Mouse (Mus musculus) CD8-positive naive resting alpha-beta T cell, adult 57 days (primary cell): ENCODE data around the gene Zfp652. TPM values are rescaled to one million over a fixed set of nuclear protein-coding genes. Genes with fewer than 3 reads are reported as not detected.

Experiments used
- total RNA-seq: library from RNA; stranded (reverse); gene quantifications from one replicate; pipeline ENCODE4 v1.2.4, GENCODE M21; 2023

Zfp652 gene
- 74.0 TPM for total RNA-seq

DNA sequence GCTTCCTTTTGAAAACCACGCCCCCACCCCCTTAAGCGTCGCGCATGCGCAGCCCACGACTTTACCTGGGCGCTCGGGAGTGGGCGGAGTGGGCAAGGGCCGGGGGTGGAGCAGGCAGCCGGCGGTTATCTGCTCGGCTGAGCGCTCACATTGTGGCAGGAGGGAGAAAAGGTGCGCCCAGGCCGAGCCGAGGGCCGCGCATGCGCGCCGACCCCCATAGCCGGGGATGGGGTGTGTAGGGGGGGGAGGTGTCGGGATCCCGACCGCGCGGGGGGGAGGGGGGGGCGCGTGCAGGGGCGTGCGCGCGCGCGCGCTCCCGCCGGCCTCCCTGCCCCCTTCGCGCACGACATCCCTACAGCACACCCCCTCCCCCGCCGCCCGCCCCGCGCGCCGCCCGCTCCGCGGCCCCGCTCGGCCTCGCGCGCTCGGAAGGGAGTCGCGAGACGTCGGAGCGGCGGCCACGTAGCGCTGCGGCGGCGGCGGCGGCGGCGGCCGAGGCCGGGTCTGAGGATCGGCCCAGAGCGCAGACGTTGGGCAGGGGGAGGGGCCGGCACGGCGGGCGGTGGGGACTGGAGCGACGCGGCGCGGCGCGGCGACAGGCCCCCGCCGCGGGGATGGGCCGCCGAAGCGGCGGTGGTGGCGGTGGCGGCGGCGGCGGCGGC lies at the start of gene Zfp652:
Gene Zfp652, plus strand, starts transcription at position 111 of the 662 bp plus-strand sequence.

DNA sequence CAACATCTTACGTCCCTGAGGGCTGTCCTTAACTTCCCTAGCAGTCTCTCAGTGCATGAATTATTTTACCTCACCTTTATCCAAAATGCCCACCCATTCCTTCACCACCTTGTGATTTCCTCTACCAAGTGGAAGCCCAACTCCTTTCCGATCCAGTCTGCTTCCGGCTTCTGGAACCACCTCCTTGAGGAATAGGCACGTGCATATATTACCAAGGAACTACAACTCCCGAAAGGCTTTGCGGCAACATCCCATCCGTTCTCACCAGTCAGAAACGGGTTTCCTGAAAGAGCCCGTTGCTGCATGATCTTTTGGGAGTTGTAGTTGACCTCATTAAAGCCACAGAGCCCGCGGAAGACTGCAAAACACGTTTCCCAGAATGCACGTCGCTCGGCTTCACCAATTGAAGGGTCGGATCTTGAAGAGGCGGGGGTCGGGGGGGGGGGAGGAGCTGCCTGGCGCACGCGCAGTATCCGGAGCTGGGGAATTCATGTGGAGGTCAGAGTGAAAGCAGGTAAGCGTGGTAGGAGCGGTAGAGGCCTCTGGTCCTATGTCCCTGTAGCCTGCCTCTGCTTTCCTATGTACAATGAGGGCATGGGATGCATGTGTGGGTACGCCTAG lies 45.8 kb upstream of the Zfp652 start, which contains the start of gene Phb:
Gene Phb, plus strand, starts transcription at position 429 of the 621 bp plus-strand sequence.

DNA sequence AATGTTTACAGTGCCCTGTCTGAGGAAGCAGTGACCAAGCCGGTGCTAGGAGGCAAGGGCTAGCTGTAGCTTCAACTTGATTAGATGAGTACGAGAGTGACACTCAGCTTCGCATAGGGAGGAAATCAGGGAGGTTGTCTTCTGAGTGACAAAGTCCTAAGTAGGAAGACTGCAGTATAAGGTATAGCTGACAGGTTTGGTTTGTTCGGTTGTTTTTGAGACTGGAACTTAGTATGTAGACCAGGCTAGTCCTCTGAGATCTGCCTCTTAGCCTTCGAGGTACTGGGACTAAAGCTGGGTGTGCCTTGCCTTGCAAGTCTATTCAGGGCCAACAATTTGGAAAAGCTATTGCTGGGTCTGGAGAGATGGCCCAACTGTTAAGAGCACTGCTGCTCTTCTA lies 10.8 kb downstream of the Zfp652 start, which contains the start of gene B130006D01Rik:
Gene B130006D01Rik, plus strand, starts transcription at position 301 of the 400 bp plus-strand sequence.

DNA sequence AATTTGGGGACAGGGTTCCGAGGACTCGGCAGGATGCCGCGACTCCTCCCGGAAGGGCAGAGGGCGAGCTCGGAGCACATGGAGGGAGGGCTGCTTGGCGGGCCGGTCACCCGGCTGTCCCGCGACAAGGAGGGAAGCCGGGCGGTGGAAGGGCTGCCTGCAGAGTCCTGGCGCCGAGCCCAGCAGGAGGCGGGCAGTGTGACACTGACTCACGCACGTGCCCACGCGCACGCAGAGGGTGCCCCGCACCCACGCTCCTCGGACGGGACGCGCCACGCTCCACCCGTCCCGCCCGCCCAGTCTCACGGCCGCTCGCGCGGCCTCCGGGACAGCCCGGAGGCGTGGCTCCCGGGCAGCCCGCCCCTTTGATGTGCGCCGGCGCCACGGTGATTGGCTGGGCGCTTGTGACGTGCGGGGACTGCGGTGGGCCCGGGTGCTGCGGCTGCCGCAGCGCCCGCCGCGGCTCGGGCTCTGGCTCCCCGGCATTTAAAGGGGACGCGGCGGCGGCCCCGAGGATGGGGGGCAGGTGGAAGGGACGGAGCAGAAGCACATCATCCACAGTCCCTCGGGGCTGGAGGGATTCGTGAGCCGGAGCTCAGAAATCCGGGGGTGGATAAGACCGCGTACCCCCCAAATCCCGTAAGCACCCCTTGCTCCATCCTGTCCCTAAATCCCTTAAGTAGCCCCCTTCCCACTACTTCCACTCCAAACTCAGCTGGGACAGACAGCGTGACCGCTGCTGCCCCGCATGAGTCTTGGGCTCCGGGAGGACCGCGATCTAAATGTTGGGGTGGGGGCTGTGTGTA lies 111.8 kb downstream of the Zfp652 start, which contains the start of gene Phospho1:
Gene Phospho1, plus strand, starts transcription at position 429 of the 806 bp plus-strand sequence.

DNA sequence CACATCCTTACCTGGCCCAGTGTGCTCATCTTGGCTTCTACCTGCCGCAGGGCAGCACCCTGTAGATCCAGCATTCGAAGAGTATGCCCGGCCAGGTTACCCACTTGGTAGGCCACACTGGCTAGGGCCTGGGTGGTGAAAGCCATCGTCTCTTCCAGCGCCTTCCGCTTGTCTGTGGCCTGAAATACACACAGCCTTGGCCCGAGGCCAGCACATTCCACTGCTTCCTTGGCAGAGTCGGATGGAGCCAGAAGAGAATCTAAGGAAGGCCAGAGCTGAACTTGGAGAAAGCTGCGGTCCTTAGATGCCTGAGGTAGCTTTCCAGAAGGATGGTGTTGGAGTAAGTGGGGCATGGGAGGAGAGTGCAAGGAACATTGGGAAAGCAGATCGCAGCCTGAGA lies 124.6 kb downstream of the Zfp652 start, which contains the start of gene Gngt2:
Gene Gngt2, plus strand, starts transcription at position 158 of the 400 bp plus-strand sequence.

DNA sequence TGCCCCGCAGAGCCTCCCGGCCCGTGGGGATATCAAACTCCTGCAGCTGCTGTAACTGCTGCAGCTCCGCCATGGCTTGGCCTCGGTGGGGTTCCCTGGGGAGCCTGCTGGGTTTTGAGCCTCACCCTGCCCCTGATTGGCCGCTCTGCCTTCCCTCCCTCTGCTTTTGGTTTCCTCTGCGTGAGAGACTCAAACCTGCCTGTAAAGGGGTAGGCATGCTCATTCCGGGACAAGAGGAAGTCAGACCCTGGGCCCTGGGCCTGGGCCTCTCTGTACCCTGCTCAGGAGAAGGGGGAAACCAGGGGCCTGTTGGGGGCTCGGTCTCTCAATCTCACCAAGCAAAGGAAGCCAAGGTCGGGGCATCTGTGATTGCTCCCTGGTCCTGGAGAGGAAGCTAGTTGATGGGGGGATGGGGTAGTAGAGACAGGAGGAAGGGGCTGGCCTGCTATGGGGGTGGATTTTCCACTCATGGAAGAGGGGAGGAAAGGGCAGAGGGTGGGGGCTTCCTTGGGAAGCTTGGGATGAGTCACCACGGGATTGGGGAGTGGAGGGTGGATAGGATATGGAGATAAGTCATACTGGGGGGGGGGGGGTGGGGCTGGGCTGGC lies 129.7 kb downstream of the Zfp652 start, which contains the start of gene Abi3:
Gene Abi3, minus strand, starts transcription at position 403 of the 608 bp plus-strand sequence.

Other genes starting within 250 kb of the Zfp652 start
- gene Nxph3, start 198.1 kb upstream of the Zfp652 start, total RNA-seq, result not detected
- gene Ngfr, start 124.9 kb upstream of the Zfp652 start, total RNA-seq, result 0.24 TPM
- gene Phb, start 45.7 kb upstream of the Zfp652 start, total RNA-seq, result 57.4 TPM
- gene B130006D01Rik, start 10.9 kb downstream of the Zfp652 start, total RNA-seq, result 2.8 TPM
- 2.0 TPM for gene Phospho1, start 111.8 kb downstream of the Zfp652 start, total RNA-seq
- gene Gngt2, start 124.5 kb downstream of the Zfp652 start, total RNA-seq, result 19.6 TPM
- 38.1 TPM for gene Abi3, start 129.8 kb downstream of the Zfp652 start, total RNA-seq
- gene B4galnt2, start 202.2 kb downstream of the Zfp652 start, total RNA-seq, result not detected